Mouse (Mus musculus) ES-E14 (cell line): ENCODE measurements at regions not wholly inside any gene's neighbourhood (a gene's known extent, or its start where the extent isn't known, plus 50 kb on each side); places are given as distances from the start of the nearest gene placed in this dataset.

Experiments
- DNase-seq: peaks from one replicate; pipeline ENCODE4 v3.0.0-alpha.2; 2013; ENCODE audit warnings: low read depth, low spot score
- H3K27ac ChIP-seq: 2 replicates; pipeline ENCODE4 v1.5.1; 2012; ENCODE audit warnings: low read depth, mild to moderate bottlenecking, low read length, moderate library complexity, mixed read lengths; ENCODE audit not compliant: poor library complexity, insufficient read depth, severe bottlenecking
- H3K36me3 ChIP-seq: 2 replicates; pipeline ENCODE4 v1.6.1; 2012; ENCODE audit warnings: mild to moderate bottlenecking, low read length, moderate library complexity, mixed read lengths; ENCODE audit not compliant: control insufficient read depth, poor library complexity, insufficient read depth, severe bottlenecking
- H3K4me1 ChIP-seq, 2 experiments: fragments of 150-350 bp in 1 of 2; sonication (generic) in 1 of 2; 2 replicates each; pipeline ENCODE4 v1.6.1; 2012; ENCODE audit warnings: low read length in 2 of 2, mild to moderate bottlenecking in 1 of 2, mixed read lengths in 1 of 2; ENCODE audit not compliant: control insufficient read depth in 2 of 2, insufficient read depth in 2 of 2, poor library complexity in 1 of 2
- H3K4me3 ChIP-seq, 2 experiments: fragments of 150-350 bp in 1 of 2; sonication (generic) in 1 of 2; 2 replicates each; pipeline ENCODE4 v1.5.1; 2012; ENCODE audit warnings: low read length in 2 of 2, low read depth in 1 of 2, mild to moderate bottlenecking in 1 of 2, mixed read lengths in 1 of 2; ENCODE audit not compliant: insufficient read depth in 1 of 2, poor library complexity in 1 of 2, severe bottlenecking in 1 of 2
- H3K9ac ChIP-seq: 2 replicates; pipeline ENCODE4 v1.6.1; 2012; ENCODE audit warnings: low read depth, mild to moderate bottlenecking, low read length, mixed read lengths; ENCODE audit not compliant: poor library complexity, insufficient read depth, severe bottlenecking
- H3K9me3 ChIP-seq: fragments of 150-350 bp; sonication (generic); 2 replicates; pipeline ENCODE4 v1.6.1; 2012; ENCODE audit warnings: low read depth, mild to moderate bottlenecking, low read length; ENCODE audit not compliant: control insufficient read depth, insufficient read depth
- CHD2 ChIP-seq: IDR thresholded peaks from 2 replicates; pipeline ENCODE4 v1.6.1; 2014; ENCODE audit warnings: mild to moderate bottlenecking, low read depth, low read length, inconsistent platforms
- HCFC1 ChIP-seq: IDR thresholded peaks from 2 replicates; pipeline ENCODE4 v1.6.1; 2012; ENCODE audit warnings: low read length, inconsistent platforms, borderline replicate concordance; ENCODE audit not compliant: insufficient read depth
- MAFK ChIP-seq: IDR thresholded peaks from 2 replicates; pipeline ENCODE4 v1.6.1; 2014; ENCODE audit warnings: mild to moderate bottlenecking, low read depth, low read length, inconsistent platforms; ENCODE audit not compliant: insufficient read depth
- ZC3H11A ChIP-seq: IDR thresholded peaks from 2 replicates; pipeline ENCODE4 v1.6.1; 2012; ENCODE audit warnings: low read depth, mild to moderate bottlenecking, inconsistent platforms, low read length, borderline replicate concordance
- ZNF384 ChIP-seq: IDR thresholded peaks from 2 replicates; pipeline ENCODE4 v1.6.1; 2012; ENCODE audit warnings: low read depth, low read length, inconsistent platforms
- in situ Hi-C, 2 experiments: fragments of 600-800 bp; cut with MboI; formaldehyde crosslinking; loops; one replicate each; pipeline ENCODE4 v1.15.1; 2025; ENCODE audit warnings: low sequenced_read_pairs in 2 of 2, inconsistent platforms in 1 of 2; ENCODE audit not compliant: unreplicated experiment in 2 of 2

- peak; percentile 16 for DNase-seq
Measured at GRCm38 (mm10) chr11:64220888-64221287, 141.6 kb upstream of the Cox10 start.

GRCm38 (mm10) chr11:64217181-64217580, 137.9 kb upstream of the Cox10 start:
- no peak overlapping the region for H3K9ac ChIP-seq
- no peak for DNase-seq
- H3K27ac ChIP-seq = no peak overlapping the region
- no peaks in the 10 kb centered on the region for H3K36me3 ChIP-seq
- in situ Hi-C loops = no loop called here
- no peaks in the 10 kb centered on the region for H3K9me3 ChIP-seq
- H3K4me1 ChIP-seq = no peaks in the 10 kb centered on the region
- no peak overlapping the region for H3K4me3 ChIP-seq
- no peak for TF ChIP-seq ZC3H11A
- TF ChIP-seq CHD2 = no peak

More at GRCm38 (mm10) chr11:64220888-64221287, 141.6 kb upstream of the Cox10 start:
- Histone ChIP-seq H3K4me3 (no peak overlapping the region), H3K36me3 (no peaks in the 10 kb centered on the region), H3K9ac (no peak overlapping the region), H3K27ac (no peak overlapping the region), H3K4me1 (no peaks in the 10 kb centered on the region), H3K9me3 (no peaks in the 10 kb centered on the region)
- in situ Hi-C loops = no loop called here
- no peak for TF ChIP-seq MAFK
- peak; percentile 40; the same call in 1 of the 2 replicates for TF ChIP-seq ZC3H11A
- no peak for TF ChIP-seq CHD2
- no peak for TF ChIP-seq HCFC1

- in situ Hi-C loops = no loop called here
- DNase-seq = no peak
- no peaks in the 10 kb centered on the region for H3K36me3 ChIP-seq
- no peak overlapping the region for H3K4me3 ChIP-seq
- no peak overlapping the region for H3K9ac ChIP-seq
- H3K27ac ChIP-seq = no peak overlapping the region
- no peaks in the 10 kb centered on the region for H3K4me1 ChIP-seq
- H3K9me3 ChIP-seq = no peaks in the 10 kb centered on the region
- TF ChIP-seq MAFK (no peak), ZC3H11A (no peak), HCFC1 (no peak), CHD2 (no peak), ZNF384 (no peak)
Measured at GRCm38 (mm10) chr11:64210916-64211315, 131.6 kb upstream of the Cox10 start.

- Histone ChIP-seq H3K4me3 (no peak overlapping the region), H3K9ac (no peak overlapping the region), H3K4me1 (no peaks in the 10 kb centered on the region), H3K27ac (no peak overlapping the region), H3K9me3 (no peaks in the 10 kb centered on the region), H3K36me3 (no peaks in the 10 kb centered on the region)
- DNase-seq = no peak
- in situ Hi-C loops = no loop called here
- TF ChIP-seq ZNF384 = no peak
- TF ChIP-seq ZC3H11A = no peak
- no peak for TF ChIP-seq CHD2
- no peak for TF ChIP-seq HCFC1
- no peak for TF ChIP-seq MAFK
Measured at GRCm38 (mm10) chr11:64208306-64208705, 129.0 kb upstream of the Cox10 start.

GRCm38 (mm10) chr11:64207358-64207864, 128.1 kb upstream of the Cox10 start:
- H3K4me1 ChIP-seq = no peaks in the 10 kb centered on the region
- no peaks in the 10 kb centered on the region for H3K9me3 ChIP-seq
- TF ChIP-seq ZC3H11A (no peak), CHD2 (no peak), HCFC1 (no peak), ZNF384 (no peak), MAFK (no peak)
- no peak overlapping the region for H3K4me3 ChIP-seq
- no peak overlapping the region for H3K27ac ChIP-seq
- DNase-seq = no peak
- H3K36me3 ChIP-seq = no peaks in the 10 kb centered on the region
- no peak overlapping the region for H3K9ac ChIP-seq
- in situ Hi-C loops = no loop called here
